Mouse (Mus musculus): ENCODE data around the gene Frmpd2.
"Not testable (repeated sequence)": the region's sequence is repeated elsewhere in the genome, so short reads cannot be mapped to it uniquely, and the experiment has no call there.

Gene Frmpd2

DNA sequence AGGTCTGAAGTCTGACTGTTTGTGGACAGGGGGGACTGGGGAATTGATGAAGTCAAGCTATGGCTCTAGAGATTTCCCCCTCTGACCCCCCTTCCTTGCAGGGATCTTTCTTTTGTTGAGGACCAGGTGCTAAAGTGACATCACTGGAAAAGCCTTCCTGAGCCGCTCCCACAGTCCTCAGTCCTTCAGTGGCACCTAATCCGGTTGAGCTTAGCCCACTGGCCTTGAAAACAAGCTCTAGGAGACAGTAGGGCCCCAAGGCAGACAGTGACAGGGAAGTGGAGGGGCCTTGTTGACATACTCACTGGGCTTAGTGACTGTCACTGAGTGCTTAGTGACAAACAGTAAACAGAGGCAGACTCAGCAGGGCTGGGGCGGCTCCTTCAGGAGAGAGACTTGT lies at the start of gene Frmpd2:
Gene Frmpd2, plus strand, starts transcription at position 366 of the 400 bp plus-strand sequence.
- no peak for DNase-seq (ENCODE audit: low spot score)

DNA sequence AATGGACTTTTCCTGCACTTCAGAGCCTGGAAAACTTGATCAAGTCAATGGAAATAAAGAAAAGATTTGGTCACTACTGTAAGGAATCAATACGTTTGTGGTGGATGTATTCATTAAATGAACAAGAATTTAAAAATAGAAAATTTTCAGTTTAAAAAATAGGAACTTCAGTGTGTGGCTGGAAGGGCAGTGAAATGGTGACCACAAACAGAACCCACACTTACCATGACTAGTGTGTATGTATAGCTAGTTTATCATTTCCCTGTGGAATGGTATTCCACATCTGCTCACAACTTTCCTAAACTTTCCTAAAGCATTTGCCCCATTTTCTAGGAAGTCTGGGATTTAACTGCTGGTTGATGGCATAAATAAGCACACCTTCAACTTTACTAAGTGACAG lies 48.5 kb upstream of the Frmpd2 start:
- DNase-seq (ENCODE audit: low spot score): no peak

DNA sequence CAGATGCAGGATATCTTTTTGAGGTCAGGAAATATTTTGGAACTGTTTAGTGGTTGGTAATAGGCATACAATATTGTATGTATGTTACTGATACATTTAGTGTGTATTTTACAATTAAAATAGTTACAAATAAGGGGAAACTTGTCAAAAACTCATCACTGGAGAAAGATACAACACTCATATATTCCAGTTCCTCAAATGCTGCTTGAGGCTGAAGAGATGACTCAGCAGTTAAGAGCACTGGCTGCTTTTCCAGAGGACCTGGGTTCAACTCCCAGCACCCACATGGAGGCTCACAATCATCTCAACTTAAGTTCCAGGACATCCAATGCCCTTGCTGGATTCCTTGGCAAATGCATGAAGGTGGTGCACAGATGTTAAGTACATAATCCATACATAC lies 47.4 kb upstream of the Frmpd2 start:
- no peak for DNase-seq (ENCODE audit: low spot score)

DNA sequence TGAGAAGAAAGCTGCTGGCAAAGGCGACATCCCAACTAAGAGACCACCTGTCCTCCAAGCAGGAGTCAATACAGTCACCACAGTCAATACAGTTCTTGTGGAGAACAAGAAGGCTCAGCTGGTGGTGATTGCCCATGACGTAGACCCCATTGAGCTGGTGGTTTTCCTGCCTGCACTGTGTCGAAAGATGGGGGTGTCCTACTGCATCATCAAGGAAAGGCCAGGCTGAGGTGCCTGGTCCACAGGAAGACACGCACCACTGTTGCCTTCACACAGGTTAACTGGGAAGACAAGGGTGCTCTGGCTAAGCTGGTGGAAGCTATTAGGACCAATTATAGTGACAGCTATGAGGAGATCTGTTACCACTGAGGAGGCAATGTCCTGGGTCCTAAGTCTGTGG lies 39.0 kb upstream of the Frmpd2 start:
- DNase-seq (ENCODE audit: low spot score): not testable (repeated sequence)

DNA sequence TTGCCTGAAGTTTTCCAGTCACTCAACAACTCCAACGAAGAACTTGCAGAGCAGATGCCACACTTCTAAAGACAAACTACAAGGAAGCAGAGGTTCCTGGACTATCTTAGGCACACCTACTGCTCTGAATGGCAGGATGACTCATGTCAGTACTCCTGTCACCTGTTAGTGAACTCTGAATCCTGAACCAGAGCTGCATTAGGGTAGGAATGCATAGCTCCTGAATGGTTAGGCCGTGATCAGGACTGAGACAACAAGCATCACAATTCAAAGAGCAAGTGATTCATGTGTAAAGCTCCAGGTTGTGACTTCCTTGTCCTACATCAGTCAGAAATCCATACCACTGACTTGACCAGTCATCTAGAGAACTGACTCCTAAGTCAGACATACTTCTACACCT lies 27.7 kb upstream of the Frmpd2 start:
- no peak for DNase-seq (ENCODE audit: low spot score)

DNA sequence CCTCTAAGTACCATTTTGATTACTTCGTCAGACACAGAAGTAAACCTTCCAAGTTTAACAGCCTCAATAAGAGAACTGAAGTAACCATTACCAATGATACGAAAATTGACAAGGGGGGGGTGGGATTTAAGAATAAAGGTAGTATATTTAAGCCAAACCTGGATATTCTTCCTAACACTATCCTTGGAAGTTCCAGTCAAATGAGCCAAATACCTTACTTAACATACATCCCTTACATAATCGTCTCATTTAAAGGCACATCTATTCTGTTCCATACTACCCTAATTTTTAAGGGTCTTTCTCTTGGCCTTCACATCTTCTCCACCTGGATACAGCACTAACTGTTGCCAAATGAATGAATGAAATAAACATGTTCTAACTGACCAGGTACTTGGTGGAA lies 25.5 kb upstream of the Frmpd2 start:
- no peak for DNase-seq (ENCODE audit: low spot score)

DNA sequence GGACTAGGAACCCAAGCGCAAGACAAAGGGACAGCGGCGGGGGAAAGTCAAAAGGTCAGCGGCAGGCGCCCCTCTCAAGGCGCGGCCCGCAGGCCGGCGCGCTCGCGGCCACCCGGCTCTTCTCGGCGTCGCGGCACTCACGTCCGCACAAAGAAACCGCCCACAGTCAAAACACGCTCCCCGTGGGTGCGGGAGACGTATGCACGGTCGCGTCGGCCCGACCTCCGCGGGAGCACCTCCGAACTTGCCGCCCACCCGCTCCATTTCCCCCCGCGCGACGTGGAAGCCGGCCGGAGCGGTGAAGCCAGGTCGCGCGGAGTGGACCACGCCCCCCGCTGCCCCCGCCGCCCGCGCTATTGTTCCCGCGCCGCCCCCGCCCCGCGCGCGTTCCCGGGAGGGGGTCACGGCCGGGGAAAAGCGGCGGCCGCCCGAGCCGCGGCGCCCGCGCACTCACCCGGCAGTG lies 24.9 kb upstream of the Frmpd2 start:
- peak; percentile 17 for DNase-seq (ENCODE audit: low spot score)

DNA sequence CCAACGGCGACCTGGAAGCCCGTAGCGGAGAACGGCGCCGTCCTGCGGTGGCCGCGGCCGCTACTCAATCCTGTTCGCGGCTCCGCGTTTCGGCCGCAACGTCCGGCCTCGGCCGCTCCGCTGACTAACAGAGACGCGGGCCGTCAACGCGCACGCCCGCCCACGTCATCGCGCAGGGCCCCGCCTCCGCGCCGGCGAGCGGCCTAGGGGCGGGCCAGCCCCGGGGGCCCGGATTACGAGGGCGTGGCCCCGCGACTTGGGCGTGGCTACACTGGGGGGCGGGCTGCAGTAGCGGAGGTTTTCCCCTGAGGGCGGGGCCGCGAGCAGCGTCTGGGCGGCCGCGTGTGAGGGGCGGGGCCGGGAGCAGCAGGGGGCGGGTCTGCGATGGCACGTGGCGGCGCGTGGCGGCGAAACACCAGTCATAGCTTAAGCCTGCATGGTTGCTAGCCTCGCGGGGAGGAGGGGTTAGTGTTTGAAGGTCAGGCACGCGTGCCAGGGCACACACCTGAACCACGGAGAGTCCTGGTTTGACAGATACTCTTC lies 24.4 kb upstream of the Frmpd2 start, which contains the start of gene Mapk8:
Gene Mapk8, minus strand, starts transcription at position 132 of the 543 bp plus-strand sequence.
- peak; percentile 88 for DNase-seq (ENCODE audit: low spot score)

DNA sequence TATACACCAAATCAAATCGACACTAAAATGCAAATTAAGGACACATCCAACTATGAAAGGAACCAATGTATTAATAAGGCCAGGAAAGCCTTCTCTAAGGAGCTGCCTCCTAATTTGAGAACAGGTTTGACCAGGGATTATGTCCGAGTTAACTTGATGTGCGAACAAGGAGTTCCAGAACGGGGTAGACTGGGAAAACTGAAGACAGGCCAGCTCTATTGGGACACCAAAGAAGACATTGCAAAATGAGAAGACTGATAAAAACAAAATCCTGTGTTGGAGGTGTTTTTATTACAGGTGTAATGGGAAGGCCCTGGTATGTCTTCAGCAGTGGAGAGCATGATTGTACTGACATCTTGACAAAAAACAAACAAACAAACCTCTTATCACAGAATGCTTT lies 23.2 kb upstream of the Frmpd2 start:
- DNase-seq (ENCODE audit: low spot score): no peak

DNA sequence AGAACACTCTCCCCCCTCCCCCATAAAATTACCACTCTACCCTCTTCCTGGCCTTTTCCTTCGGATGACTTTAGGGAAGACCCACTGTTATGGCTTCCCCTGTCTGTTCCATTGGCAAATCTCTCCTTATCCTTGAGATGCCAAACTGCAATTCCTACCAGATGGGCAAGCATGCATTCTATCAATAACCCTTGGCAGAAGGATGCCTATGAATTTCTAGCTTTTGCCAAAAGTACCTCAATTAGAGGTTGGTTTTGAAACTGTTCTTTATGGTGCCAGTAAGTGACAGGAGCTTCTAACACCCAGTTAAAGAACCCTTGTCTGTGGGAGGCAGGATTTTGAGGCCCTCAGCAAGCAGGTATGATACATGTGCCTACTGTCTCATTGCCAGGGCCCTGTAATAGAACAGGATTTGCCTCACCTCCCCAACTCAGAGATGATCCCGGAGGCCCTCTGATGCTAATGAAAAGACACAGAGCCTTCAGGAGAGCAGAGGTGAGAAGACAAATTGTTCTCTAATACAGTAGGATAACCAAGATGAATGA lies 22.1 kb upstream of the Frmpd2 start:
- DNase-seq (ENCODE audit: low spot score): no peak

DNA sequence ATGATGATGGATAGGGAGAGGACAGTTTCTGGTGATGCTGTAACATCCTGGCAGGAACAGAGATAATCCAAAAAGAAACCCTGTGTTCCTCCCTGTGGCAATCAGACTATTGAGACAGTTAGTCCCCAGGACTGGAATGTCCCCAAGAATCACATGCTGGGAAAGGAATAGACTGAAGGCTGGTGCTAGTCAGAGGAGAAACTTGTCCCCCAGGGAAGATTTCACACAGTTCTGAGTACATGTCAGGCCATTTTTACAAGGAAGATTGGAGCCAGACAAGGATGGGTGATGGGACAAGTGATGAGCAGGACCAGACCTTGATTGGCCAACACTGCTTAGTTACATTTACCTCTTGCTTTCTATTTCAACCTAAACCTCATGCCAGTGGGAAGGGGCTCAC lies 21.2 kb upstream of the Frmpd2 start:
- no peak for DNase-seq (ENCODE audit: low spot score)

DNA sequence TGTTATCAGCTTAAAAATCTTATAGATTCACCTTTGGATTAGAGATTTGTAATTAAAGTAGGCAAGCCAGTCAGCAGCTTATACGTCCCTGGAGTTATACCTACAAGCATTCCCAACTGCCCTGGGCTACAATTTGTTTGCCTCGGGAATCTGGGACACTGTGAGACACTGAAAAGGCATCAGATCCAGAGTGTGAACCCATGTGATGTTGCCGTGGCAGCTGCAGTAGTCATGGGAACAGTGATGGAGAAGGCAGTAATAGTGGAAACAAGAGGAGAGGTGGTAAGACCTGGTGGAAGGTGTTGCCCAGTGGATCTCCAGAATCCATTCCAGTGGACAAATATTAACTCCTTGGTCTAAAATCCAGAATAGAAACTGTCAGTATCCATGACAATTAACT lies 7.8 kb upstream of the Frmpd2 start:
- no peak for DNase-seq (ENCODE audit: low spot score)

DNA sequence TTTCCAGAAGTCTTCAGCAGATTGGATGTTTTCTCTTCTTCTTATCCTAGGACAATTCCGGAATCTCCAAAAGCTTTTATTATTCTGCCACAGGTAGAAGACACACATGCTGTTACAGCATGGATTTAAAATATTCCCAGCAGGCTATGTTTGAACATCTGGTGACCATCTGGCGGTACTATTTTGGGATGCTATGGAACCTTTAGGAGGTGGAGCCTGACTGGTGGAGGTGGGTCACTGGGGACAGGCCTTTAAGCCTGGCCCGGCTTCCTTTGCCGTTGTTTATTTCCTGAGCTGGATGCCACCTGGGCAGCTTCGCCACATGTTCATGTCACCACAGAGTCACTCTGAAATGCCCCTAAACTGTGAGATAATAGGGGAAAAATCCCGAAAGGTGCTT lies 3.7 kb upstream of the Frmpd2 start:
- DNase-seq (ENCODE audit: low spot score): no peak

DNA sequence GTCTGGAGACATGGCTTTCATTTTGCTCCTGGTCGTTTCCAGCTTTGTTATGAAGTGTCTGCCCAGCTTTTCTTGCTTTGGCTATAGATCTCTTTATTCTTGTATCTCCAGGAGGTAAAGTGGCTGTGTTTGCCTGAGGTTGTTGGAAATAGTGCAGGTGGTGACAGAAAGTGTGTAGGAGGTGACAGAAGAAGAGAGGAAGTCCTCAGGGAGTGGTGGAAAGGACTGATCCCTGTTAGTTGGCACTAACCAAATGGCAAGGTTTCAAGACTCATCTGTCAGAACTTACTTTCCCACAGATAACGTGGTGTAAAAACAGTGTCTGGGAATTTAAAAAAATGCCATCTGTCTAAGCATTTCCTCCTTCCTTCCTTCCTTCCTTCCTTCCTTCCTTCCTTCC lies 3.0 kb downstream of the Frmpd2 start:
- no peak for DNase-seq (ENCODE audit: low spot score)

DNA sequence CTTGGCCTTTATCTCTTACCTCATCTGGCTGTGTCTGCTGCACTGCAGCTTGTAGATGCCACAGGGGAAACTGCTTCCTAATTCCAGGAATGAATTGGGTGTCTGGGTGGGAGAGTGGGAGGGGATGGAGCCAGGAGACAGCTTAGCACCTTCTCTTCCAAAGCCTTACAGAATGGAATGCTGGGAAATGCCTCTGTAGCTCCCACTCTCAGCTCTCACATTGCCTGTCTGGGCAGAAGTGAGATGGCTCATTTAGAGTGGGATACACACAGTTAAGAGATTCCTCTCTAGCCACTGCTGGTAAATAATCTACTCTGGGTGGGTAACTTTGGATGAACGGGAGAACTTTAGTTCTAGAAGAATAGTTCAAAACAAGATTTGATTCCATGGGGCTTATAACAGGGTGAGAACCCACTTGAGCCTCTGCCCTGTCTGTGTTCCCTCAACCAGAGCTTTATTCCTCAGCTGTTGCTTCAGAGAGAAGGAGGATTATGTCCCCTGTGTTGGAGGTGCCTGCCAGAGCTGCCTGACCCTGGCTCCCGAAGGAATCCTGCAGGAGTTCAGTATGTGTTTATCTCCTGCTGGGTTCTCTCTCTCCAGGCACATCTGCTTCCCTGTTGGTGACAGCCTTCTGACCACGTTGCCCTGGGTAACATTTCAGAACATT lies 4.7 kb downstream of the Frmpd2 start:
- DNase-seq (ENCODE audit: low spot score): no peak

DNA sequence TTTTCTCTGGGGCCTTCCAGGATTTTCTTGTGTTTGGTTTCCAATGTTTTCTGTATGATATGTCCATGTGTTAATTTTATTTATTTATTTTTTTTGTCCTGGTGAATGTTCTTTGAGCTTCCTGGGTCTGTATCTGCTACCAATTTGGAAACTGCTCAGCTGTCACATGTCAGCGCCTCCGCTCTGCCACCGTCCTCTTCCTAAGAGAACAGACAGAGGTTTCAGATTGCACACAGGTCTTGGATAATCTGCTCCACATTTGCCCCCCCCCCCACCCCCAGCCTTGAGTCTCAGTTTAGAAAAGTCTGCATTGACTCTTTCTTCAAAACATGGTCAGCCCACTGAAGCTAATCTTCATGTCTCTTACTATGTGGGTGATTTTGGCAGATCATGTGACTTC lies 10.5 kb downstream of the Frmpd2 start:
- DNase-seq (ENCODE audit: low spot score): no peak

DNA sequence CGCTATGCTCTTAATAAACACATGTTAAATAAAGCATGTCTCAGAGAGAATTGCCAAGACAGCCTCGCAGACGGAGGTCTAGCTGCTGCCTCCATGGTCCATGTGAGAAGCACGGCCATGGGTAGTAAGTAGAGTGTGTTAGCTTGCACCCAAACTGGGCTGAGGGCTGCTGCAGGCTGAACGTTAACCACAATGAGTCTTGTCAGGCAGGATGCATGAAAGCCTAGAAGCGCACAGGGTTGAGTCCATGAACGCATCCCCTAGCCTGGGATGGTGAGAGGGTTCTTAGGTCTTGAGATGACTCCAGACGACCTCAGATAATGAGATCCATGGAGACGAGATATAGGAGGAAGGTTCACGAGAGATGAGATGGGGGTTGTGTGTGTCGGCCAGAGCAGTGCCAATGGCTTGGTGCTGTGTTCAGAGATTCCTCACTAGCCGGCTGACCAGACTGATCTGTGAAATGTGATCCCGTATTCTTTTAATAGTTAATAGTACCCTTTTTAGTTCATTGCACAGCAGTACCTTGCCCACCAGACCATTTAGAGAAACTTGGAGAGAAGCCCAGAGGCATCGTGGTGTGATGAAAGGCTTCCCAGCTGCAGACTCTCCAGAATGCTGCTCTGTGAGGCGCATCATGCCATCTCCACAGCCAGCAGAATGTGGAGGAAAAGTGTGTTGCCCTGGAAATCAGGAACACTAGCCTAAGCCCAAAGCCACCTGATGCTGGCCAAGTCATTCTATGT lies 16.5 kb downstream of the Frmpd2 start:
- DNase-seq (ENCODE audit: low spot score): no peak

DNA sequence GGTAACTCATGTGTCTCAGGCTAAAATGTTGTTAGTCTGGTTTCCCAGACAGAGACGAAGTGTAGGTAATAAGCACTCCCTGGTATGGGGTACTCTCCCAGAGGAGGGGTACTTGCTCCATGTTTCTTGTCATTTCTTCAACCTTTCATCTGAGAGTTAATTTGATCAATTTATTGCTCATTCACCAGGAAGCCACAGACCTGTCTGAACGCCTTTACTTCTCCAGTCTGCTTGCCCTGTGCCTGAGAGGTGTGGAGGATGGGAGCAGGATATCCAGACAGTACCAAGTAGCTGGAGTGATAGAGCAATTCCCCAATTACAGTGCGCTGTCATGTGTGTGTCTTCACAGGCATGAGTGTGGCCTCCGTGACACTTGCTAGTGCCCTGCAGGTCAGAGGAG lies 23.7 kb downstream of the Frmpd2 start:
- DNase-seq (ENCODE audit: low spot score): no peak

DNA sequence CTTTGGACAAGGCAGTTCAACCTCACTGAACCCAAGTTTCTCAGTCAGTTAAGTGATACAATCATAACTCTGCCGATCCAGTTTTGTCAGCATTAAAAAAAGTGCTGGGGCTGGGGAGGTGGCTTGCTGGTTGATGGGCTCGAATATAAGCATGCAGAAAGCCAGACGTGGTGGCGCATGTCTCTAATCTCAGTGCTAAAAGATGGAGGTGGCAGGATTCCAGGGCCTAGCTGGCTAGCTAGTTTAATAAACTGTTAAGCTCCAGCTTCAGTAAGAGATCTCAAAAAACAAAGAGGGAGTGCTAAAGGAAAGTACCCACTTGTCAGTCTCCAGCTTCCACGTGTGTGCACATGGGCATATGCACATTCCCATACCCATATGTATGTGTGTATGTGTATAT lies 25.9 kb downstream of the Frmpd2 start:
- DNase-seq (ENCODE audit: low spot score): no peak

DNA sequence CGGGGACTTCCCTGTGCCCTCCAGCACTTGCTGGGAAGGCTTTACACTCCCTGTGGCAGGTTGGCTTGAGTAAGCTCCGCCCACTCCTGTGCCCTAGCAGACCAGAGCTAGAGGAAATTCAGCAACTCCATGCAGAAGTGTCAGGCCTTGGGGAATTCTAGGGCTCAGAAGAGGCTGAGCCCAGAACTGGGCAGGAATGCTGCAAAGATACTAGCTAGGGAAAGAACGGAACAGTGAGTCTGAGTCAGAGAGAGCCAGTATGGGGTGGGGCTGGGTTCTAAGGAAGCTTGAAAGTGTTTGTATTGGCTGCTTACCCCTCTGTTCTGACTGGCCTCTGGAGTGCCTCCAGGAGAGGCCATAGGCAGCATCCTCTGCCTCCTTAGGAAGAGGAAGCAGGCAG lies 27.4 kb downstream of the Frmpd2 start:
- DNase-seq (ENCODE audit: low spot score): no peak

DNA sequence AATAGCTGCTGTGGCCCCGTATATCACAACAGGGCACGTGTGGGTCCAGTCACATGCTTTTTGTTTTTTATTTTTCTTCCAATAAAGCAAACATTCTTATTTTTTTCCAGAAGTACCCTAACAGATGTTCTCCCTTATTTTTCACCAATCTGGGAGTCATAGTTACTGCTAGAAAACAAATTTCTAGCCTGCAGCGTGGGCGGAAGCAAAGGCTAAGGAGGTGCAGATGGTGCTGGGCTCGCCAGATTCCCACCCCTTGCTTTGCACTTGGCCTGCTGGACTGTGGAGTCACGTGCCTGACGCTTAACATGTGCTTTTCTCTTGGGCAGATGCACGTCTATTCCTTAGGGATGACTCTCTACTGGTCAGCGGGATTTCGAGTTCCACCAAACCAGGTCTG lies 29.1 kb downstream of the Frmpd2 start:
- DNase-seq (ENCODE audit: low spot score): no peak

DNA sequence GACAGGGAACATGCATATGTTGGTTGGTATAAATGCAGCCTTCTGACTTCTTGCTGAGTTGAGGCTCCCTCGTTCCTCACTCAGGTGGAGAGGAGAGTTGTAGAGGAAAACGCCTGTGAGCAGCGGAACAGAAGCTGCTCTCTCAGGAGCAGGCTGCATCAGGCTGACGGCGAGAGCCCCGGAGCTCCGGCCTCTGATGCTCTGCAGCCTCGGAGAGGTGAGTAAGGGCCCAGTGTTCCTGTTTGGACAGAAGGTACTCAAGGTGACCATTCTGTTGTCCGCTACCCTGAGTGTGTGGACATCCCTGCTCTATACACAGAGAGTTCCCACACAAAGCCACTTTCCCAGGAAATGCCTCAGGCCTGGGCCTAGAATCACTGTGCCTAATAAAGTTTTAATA lies 31.8 kb downstream of the Frmpd2 start:
- no peak for DNase-seq (ENCODE audit: low spot score)

DNA sequence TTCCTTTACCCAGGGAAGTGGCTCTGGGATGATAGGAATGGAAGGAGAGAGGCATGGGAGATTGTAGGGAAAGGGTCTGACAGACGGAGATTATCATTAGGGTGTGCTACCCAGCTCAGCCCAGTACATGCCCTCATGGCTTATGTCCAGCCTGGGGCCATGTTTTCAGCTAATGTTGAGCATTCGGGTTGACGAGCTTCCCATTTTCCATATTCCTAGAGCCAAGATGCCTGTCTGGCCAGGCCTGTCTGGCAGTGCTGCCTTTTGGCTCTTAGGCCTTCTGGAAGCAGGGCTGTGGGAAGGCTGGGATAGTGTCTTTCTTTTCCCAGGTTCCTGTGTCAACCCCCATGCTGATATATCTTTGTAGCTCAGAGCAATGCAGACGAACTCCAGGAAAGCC lies 35.2 kb downstream of the Frmpd2 start:
- no peak for DNase-seq (ENCODE audit: low spot score)
